Mouse (Mus musculus) thymus, adult 2 months (tissue): Measurements from ENCODE around the gene Ankrd12.

Experiments used
- CTCF ChIP-seq: fragments of 200-500 bp; IDR thresholded peaks from 2 replicates; pipeline ENCODE4 v1.5.1; 2012; ENCODE audit warnings: mild to moderate bottlenecking, control low read depth, low read length, moderate library complexity, borderline replicate concordance; ENCODE audit not compliant: control insufficient read depth, poor library complexity, insufficient read depth; ENCODE audit errors: extremely low read depth
- POLR2A ChIP-seq: fragments of 200-500 bp; IDR thresholded peaks from 2 replicates; pipeline ENCODE4 v1.6.1; 2012; ENCODE audit warnings: mild to moderate bottlenecking, low read length, control low read depth, moderate library complexity; ENCODE audit not compliant: control insufficient read depth, poor library complexity, insufficient read depth; ENCODE audit errors: extremely low read depth

GRCm38 (mm10) chr17:65937671-65938070, 139.2 kb downstream of the Ankrd12 start:
- no peak for TF ChIP-seq CTCF
- TF ChIP-seq POLR2A, result no peak
